Mouse (Mus musculus) common myeloid progenitor, adult 5-6 weeks (primary cell): ENCODE measurements around the gene Gcc2. TPM values are rescaled to one million over a fixed set of nuclear protein-coding genes. Genes with fewer than 3 reads are reported as not detected.

ENCODE experiments used
- total RNA-seq: library from RNA; stranded (forward); fragments of 200-1000, 187-1606 nt; gene quantifications from 2 replicates; pipeline ENCODE4 v1.2.3, GENCODE M21; 2017

Gene Gcc2
- total RNA-seq, 1 experiment from 2014 or later = 39.7 TPM

Other genes with a start within 250 kb of the Gcc2 start
- not detected in 2 replicates for gene AW822073, start 30.6 kb upstream of the Gcc2 start, total RNA-seq
- not detected in 2 replicates for gene Duxf3, start 22.8 kb upstream of the Gcc2 start, total RNA-seq
- not detected in 2 replicates for gene Gm4981, start 18.8 kb upstream of the Gcc2 start, total RNA-seq
- gene Lims1, start 68.0 kb downstream of the Gcc2 start, total RNA-seq = 75.5 and 112 TPM in 2 replicates
- 277 and 282 TPM in 2 replicates for gene Ranbp2, start 191.4 kb downstream of the Gcc2 start, total RNA-seq
- gene Ccdc138, start 242.5 kb downstream of the Gcc2 start, total RNA-seq = 6.7 and 12.4 TPM in 2 replicates